Mouse (Mus musculus) brain, embryonic 18.5 days (tissue): ENCODE results near the gene Cmtm8.

ENCODE experiments used
- DNase-seq: peaks from one replicate; pipeline ENCODE4 v3.0.0-alpha.2; 2012; ENCODE audit warnings: low read depth, low spot score

Cmtm8 gene

GRCm38 (mm10) chr9:114821548-114822289 lies 22.2 kb downstream of the Cmtm8 start:
- DNase-seq: no peak

DNA sequence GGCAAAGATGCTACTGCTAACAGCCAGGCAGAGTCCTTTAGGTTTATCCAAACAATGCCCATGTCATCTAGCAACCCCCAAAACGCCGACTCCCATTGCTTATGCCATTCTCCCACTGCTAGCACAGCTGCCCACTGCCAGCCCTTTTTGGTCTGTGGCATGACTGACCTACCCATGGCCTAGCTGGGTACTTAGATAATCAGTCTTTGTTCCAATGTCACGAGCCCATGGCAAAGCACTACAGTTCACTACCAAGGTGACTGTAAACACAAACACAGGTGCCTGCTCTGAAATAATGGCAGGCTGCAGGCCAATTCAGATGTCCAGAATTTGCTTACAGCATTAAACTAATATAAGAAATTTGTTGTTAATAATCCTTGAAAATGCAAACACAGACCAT lies 25.0 kb downstream of the Cmtm8 start:
- no peak for DNase-seq

GRCm38 (mm10) chr9:114817012-114817411 lies 26.9 kb downstream of the Cmtm8 start:
- no peak for DNase-seq

GRCm38 (mm10) chr9:114816121-114816520 lies 27.8 kb downstream of the Cmtm8 start:
- DNase-seq: no peak

- DNase-seq: no peak
Observed at GRCm38 (mm10) chr9:114815315-114815714, 28.6 kb downstream of the Cmtm8 start.

- DNase-seq: no peak
Observed at GRCm38 (mm10) chr9:114812001-114812400, 32.0 kb downstream of the Cmtm8 start.

DNA sequence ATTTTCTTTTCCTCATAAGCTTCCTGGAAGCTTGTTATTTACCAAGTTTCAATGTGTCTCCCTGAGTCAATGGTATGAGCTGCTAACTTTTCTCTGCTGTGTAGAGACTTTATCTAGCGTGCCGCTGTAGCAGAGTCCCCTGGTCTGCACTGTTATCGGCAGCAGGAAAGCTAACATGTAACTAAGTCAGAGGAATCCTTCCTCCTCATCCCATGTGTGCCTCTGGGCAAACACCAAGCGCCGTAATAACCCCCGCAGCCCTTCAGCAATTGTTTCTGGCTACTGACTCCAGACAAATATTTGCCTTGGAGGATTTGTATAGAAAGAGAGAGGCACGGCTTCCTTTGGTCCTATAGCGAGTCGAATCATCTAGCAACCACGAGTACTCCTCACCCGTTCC lies 33.1 kb downstream of the Cmtm8 start:
- DNase-seq: no peak

- no peak for DNase-seq
Observed at GRCm38 (mm10) chr9:114808671-114809070, 35.3 kb downstream of the Cmtm8 start.

DNA sequence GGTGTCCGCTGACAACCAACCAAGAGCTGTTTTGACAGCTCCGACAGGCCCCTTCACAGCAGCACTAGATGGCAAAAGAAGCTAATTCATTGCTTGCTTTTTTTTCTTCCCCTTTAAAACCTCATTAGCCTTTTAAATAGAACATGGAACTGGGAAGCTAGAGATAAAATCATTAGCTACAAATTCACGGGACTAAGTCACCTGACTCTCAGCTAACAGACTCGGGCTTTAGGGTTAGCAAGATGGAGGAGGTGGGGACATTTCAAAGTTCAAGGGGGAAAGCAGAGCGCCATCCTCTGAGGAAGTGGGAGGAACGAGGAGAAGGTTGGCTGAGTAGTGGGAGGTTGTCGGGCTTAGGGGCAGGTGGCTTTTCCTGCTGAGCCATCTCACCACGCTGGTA lies 36.7 kb downstream of the Cmtm8 start:
- DNase-seq: no peak

DNA sequence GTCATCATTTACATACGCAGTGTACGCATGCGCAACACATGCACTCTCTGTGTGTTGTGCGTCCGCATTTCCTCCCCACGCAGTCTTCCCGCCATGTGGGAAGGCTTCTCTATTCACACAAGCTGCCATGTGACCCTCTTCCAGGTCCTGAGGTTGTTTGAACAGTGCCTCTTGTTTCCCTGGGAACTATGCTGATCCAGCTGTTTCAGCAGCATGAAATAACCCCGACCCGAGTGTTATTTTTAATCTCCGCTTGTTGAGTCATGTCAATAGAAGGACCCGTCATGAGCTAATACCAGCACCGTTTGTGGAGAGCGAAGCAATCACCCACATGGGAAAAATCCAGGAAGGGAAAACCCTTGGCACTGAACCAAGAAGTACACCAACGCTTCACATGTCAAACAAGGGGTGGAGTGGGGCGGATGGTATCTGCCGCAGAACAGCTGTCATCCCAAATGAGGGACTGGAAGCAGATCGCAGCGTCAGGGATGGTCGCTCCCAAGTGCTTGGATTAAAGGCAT lies 38.7 kb downstream of the Cmtm8 start:
- no peak for DNase-seq

DNA sequence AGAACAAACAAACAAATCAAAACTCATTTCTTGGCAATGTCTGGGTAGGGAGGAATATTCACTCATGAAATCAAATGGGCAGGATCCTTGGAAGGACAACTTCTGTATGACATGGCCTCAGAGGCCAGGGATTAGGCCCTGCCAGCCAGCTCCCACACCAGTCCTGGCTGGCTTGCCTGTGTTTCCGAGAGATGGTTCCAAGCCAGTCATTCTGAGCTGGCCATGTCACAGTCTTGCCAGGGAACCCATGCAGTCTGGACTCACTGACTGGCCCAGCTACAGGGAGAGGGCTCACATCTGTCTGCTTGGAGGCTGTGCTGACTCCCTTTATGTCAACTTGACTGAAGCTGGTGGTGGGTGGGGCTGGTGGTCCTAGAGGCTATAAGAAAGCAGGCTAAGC lies 41.8 kb downstream of the Cmtm8 start:
- DNase-seq: no peak

- DNase-seq: no peak
Observed at GRCm38 (mm10) chr9:114801301-114801700, 42.7 kb downstream of the Cmtm8 start.

DNA sequence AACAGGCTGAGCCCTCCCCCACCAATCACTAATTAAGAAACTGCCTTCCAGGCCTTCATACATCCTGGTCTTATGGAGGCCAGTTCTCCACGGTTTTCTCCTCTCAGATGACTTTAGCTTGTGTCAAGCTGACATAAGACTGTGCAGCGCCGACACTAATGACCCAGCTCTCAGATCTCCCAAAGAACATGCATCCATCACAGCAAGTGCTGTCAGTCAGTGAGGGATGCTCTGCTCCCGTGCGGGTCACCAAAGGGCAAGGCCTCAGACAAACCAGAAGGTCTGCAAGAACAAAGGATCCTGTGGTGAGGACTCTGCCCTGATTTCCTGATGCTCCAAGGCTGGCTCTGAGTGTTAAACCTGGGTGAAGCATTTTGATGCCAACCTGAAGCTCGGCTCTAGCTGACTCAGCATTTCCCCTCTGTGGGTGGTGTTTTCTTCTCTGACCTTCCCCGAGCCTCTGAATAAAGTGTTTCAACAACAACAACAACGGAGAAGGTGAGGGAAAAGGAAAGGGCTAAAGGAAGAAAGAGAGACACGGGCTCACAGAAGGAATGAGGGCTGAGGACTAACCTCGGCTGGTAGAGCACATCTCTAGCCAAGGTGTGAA lies 44.4 kb downstream of the Cmtm8 start:
- DNase-seq: no peak

GRCm38 (mm10) chr9:114798845-114799244 lies 45.1 kb downstream of the Cmtm8 start:
- no peak for DNase-seq

DNA sequence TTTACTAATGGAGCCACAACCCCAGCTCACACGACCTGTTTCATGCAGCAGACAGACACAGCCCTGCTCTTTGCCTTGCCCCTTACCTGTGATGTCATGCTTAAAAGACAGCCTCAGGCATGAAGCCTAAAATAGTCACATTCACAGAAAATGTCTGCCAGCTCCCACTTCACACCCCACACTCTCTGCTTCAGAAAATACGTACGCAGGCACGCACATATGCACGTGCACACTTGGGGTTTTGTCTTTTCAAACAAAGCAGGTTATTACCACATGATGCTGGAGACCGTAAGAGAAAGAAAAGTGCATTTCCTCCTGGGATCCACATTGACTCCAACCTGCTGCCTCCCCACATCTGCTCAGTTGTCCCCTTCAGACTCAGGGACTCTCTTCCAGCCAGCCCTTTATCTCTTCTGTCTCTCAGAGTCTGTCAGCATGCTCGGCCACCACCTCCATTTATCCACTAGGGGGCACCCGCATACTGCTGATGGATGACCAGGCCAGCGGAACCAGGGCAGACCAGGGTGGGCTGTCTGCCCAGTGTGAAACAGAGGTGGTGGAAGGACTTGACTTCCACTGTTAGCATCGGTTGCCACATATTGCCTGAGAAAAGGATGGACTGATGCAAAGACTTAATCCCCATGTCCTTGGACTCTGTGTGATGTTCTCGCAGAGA lies 46.5 kb downstream of the Cmtm8 start:
- peak; percentile 50 for DNase-seq

DNA sequence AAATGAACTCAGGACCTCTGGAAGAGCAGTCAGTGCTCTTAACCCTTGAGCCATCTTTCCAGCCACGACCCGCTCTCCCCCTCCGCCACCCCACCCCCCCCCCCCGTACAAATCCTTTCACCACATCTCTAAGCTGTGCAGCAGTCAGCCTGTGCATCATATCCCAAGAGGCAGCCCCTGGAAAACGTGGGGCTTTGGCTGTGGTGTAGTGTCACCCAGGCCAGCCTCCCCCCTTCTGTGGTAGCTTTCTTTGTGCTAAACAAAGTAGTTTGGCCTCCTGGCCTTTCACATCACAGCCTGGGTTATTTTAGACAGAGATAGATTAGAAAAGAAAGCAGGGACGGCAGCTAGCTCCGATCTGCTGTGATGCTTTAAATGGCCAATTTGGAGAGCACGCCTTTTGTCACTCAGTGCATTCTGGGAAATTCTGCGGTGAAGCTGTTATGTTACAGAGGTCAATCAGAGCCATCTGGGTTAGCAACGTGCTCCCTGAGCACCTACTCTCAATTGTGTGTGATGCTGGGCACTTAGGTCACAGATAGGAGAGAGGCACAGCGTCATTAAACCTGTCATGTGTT lies 47.4 kb downstream of the Cmtm8 start:
- no peak for DNase-seq

GRCm38 (mm10) chr9:114794491-114794890 lies 49.5 kb downstream of the Cmtm8 start:
- DNase-seq: no peak

GRCm38 (mm10) chr9:114793764-114794295 lies 50.1 kb downstream of the Cmtm8 start:
- DNase-seq: no peak

DNA sequence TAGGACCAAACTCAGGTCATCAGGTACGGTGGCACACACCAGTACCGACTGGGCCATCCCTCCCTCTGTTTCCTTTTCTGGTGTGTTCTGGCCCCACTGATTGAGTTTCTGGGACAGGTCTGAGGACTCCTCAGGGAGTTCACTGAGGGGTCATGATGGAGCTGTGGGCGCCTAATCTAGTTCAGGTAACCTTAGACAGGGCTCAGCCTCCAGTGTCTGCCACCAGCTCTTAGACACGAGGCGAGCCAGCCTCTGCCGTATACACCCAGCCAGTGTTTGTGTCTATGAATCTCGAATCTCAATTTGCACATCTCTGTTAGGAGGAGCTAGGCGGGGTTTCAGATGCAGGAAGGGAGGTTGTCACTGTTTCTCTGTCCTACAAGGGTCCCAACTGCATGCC lies 54.0 kb downstream of the Cmtm8 start:
- no peak for DNase-seq

DNA sequence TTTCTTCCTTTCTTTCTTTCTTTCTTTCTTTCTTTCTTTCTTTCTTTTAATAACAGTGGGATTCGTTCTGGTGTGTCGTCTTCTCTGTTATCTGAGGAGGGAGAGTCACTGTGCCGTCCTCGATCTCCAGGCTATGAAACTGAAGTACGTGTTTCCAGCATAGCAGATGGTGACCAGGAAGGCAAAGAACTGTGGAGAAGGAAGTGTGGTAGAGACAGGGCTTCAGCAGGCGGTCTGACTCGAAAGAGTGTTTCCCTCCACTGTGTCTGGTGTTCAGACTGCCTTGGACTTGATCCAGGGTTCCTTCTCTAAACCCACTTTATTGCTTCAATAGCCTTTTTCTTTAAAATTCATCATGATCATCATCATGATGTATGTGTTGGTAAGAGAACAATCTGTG lies 54.4 kb downstream of the Cmtm8 start:
- no peak for DNase-seq

- no peak for DNase-seq
Observed at GRCm38 (mm10) chr9:114788697-114789096, 55.3 kb downstream of the Cmtm8 start.

GRCm38 (mm10) chr9:114787716-114788115 lies 56.2 kb downstream of the Cmtm8 start:
- DNase-seq: no peak
